Mouse (Mus musculus) liver, embryonic 14.5 days (tissue): ENCODE measurements at regions not wholly inside any gene's neighbourhood (a gene's known extent, or its start where the extent isn't known, plus 50 kb on each side); places are given as distances from the start of the nearest gene placed in this dataset.
"Not testable (repeated sequence)": the region's sequence is repeated elsewhere in the genome, so short reads cannot be mapped to it uniquely, and the experiment has no call there.

Source experiments
- ATAC-seq: fragments of 200-750 bp; cut with Nextera tagmentation; 2 replicates; pipeline ENCODE4 v1.8.0; 2017; ENCODE audit warnings: moderate number of reproducible peaks, mild to moderate bottlenecking, moderate library complexity; ENCODE audit not compliant: insufficient read depth
- DNase-seq, 3 experiments: peaks; one replicate each; pipeline ENCODE4 v3.0.0-alpha.2; 2012 to 2013; ENCODE audit warnings: low read depth in 3 of 3, low spot score in 3 of 3
- H3K27ac ChIP-seq: fragments of 300-500 bp; sonication (generic); 2 replicates; pipeline ENCODE4 v1.5.1; 2014; ENCODE audit warnings: moderate library complexity, mild to moderate bottlenecking, control low read depth, inconsistent platforms
- H3K27me3 ChIP-seq: fragments of 300-500 bp; sonication (generic); 2 replicates; pipeline ENCODE4 v1.6.1; 2014; ENCODE audit warnings: mild to moderate bottlenecking, low read length, moderate library complexity; ENCODE audit not compliant: control insufficient read depth, insufficient read depth
- H3K36me3 ChIP-seq: fragments of 300-500 bp; sonication (generic); replicated peaks from 2 replicates; pipeline ENCODE4 v1.6.1; 2014; ENCODE audit warnings: low read depth; ENCODE audit not compliant: control insufficient read depth, insufficient read depth
- H3K4me1 ChIP-seq, 2 experiments: fragments of 200-500 bp in 1 of 2; fragments of 300-500 bp in 1 of 2; sonication (generic) in 1 of 2; replicated peaks; 2 replicates each; pipeline ENCODE4 v1.6.1; 2012 to 2014; ENCODE audit warnings: antibody characterized with exemption in 1 of 2, inconsistent platforms in 1 of 2, low read length in 1 of 2; ENCODE audit not compliant: control insufficient read depth in 2 of 2, insufficient read depth in 2 of 2
- H3K4me2 ChIP-seq: fragments of 300-500 bp; sonication (generic); 2 replicates; pipeline ENCODE4 v1.6.1; 2014; ENCODE audit warnings: low read depth, mild to moderate bottlenecking, control low read depth, moderate library complexity
- H3K4me3 ChIP-seq, 2 experiments: fragments of 200-500 bp in 1 of 2; fragments of 300-500 bp in 1 of 2; sonication (generic) in 1 of 2; 2 replicates each; pipeline ENCODE4 v1.5.1; 2012 to 2014; ENCODE audit warnings: low read depth in 2 of 2, low read length in 2 of 2, mild to moderate bottlenecking in 2 of 2, control low read depth in 1 of 2, inconsistent platforms in 1 of 2, moderate library complexity in 1 of 2; ENCODE audit not compliant: insufficient read depth in 1 of 2
- H3K9ac ChIP-seq: fragments of 300-500 bp; sonication (generic); replicated peaks from 2 replicates; pipeline ENCODE4 v1.6.1; 2014; ENCODE audit warnings: mild to moderate bottlenecking, control low read depth, moderate library complexity
- H3K9me3 ChIP-seq: fragments of 300-500 bp; sonication (generic); 2 replicates; pipeline ENCODE4 v1.6.1; 2016; ENCODE audit warnings: low read length, mixed read lengths; ENCODE audit not compliant: control insufficient read depth
- CTCF ChIP-seq: IDR thresholded peaks from 2 replicates; pipeline ENCODE4 v1.5.1; 2016; ENCODE audit warnings: antibody characterized with exemption, low read depth, control low read depth
- EP300 ChIP-seq: IDR thresholded peaks from 2 replicates; pipeline ENCODE4 v1.6.1; 2016; ENCODE audit warnings: antibody characterized with exemption, low read depth
- WGBS: fragments of 180-500 bp; shearing (Covaris S2); extraction: QIAGEN DNeasy Blood & Tissue Kit; methylation state at CpG from one replicate; pipeline ENCODE4 v1.1.7; 2014; ENCODE audit not compliant: insufficient replicate concordance; 5-methylcytosine and 5-hydroxymethylcytosine counted together

DNA sequence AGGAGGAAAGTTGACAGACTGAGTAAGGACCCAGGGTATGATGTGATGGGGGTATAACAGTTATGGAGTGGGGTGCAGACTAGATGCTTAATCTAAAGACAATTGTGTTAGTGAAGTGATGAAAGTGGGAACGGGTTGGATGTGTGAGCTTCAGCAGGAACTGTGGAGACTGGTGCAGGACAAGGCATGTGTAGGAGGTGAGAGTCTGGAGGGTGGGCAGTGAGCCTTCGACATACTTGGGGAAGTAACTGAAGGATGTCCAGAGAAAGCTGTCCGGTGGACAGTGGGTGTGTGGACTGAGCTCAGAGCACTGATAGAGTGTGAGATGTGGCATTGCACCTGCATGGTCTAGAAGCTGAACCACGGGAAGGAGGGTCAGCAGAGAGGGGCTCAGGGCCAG, 97.7 kb downstream of the Fam43a start:
- Histone ChIP-seq H3K4me2 (no peak overlapping the region), H3K36me3 (no peaks in the 10 kb centered on the region), H3K27ac (no peak overlapping the region), H3K9me3 (no peaks in the 10 kb centered on the region), H3K4me3 (no peak overlapping the region), H3K27me3 (no peaks in the 10 kb centered on the region), H3K9ac (no peak overlapping the region), H3K4me1 (no peaks in the 10 kb centered on the region)
- 61% methylated on average over 4 of the region's 4 CpGs for WGBS
- ATAC-seq (no peak), DNase-seq (no peak)
- no peak for TF ChIP-seq EP300
- TF ChIP-seq CTCF, result no peak

DNA sequence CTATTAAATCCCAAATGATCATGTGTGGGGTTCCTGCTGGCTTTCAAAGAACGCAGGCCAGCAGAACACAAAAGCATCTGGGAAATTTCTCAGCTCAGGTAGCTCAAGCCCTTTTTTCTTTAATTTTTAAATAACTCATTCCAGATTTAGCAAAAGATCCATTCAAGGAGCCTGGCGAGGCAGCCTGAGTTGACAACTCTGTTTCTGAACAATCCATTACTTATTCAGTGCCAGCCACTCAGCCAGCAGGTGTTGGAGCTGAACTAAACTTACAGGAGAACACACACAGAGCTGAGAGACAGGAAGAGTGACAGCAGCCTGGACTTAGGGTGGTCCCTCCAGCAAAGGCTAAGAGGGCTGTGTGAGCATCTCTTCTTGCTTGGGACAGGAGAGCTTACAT, 98.3 kb downstream of the Fam43a start:
- no peaks in the 10 kb centered on the region for H3K4me1 ChIP-seq
- TF ChIP-seq EP300 (no peak), CTCF (no peak)
- no peak overlapping the region for H3K4me2 ChIP-seq
- no peaks in the 10 kb centered on the region for H3K9me3 ChIP-seq
- DNase-seq (no peak), ATAC-seq (no peak)
- H3K27ac ChIP-seq, result no peak overlapping the region
- no peak overlapping the region for H3K4me3 ChIP-seq
- H3K36me3 ChIP-seq, result no peaks in the 10 kb centered on the region
- H3K9ac ChIP-seq, result no peak overlapping the region
- 57% methylated on average over 2 of the region's 2 CpGs for WGBS
- H3K27me3 ChIP-seq, result no peaks in the 10 kb centered on the region

DNA sequence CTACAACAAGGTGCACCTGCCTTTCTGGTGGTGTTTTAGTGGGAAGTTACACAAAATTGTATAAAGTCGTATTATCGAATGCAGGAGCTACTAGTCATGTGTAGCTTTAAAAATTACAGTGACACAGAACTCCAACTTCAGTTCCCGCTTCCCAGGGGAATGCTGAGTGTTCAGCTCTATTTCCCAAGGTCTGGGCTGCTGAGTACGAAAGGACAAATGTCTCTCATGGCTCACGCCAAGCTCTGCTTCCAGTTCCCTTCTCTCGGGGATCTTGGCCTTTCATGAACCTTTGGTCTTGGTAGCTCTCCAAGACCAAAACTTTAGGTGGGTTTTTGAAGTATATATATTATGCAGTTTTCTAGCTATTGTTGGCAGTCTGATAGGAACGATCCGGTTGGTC, 104.3 kb downstream of the Fam43a start:
- Histone ChIP-seq H3K4me2 (no peak overlapping the region), H3K4me1 (no peaks in the 10 kb centered on the region), H3K36me3 (no peaks in the 10 kb centered on the region), H3K9ac (no peak overlapping the region), H3K4me3 (no peak overlapping the region), H3K27me3 (no peaks in the 10 kb centered on the region), H3K27ac (no peak overlapping the region), H3K9me3 (no peaks in the 10 kb centered on the region)
- ATAC-seq (no peak), DNase-seq (no peak)
- TF ChIP-seq CTCF (no peak), EP300 (no peak)
- WGBS, result 70% methylated on average over 8 of the region's 8 CpGs

DNA sequence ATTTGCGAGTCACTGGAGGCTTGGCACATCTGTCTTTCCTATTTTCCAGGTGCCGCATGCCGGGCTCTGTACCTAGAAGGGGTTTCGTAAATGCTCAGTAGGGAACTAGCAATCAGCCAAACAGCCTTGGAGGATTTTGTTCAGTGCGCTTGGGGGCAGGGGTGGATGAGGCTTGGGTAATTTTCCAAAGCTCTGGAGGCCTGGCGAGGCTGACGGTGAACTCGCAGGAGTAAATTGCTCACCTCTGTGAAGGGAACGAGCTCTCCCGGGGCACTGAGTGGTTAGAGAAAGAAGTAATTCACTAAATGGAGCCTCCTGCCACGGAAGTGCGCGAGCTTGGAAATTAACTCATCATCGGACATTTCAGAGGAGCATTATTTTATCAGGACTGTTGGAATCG, 110.0 kb downstream of the Fam43a start:
- H3K4me1 ChIP-seq, result no peaks in the 10 kb centered on the region
- H3K27ac ChIP-seq, result no peak overlapping the region
- no peak for ATAC-seq
- H3K9ac ChIP-seq, result no peak overlapping the region
- no peak for DNase-seq
- H3K27me3 ChIP-seq, result no peaks in the 10 kb centered on the region
- no peak overlapping the region for H3K4me3 ChIP-seq
- TF ChIP-seq CTCF (no peak), EP300 (no peak)
- 75% methylated on average over 15 of the region's 15 CpGs for WGBS
- no peaks in the 10 kb centered on the region for H3K9me3 ChIP-seq
- H3K36me3 ChIP-seq, result no peaks in the 10 kb centered on the region
- no peak overlapping the region for H3K4me2 ChIP-seq

DNA sequence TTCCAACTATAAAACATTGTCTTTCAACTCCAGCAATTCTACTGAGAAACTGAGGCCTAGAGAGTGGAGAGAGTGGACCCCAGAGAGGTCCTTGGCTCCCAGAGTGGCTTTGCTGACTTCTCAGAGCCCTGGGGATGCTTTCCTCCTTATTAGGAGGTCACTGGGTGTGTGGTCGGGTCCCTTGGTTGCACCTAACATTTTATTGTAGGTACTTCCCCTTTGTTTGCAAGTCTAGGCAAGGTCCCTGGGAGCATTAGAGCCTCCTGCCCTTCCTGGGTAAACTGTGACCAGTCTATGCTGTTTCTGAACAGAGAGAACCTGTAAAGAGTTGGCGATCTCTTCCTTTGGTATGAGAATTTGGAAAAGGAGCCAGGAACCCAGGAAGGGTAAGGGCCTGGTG, 110.5 kb downstream of the Fam43a start:
- ATAC-seq (no peak), DNase-seq (no peak)
- TF ChIP-seq EP300 (no peak), CTCF (no peak)
- 50% methylated on average over 2 of the region's 2 CpGs for WGBS
- H3K4me3 ChIP-seq, result no peak overlapping the region
- no peaks in the 10 kb centered on the region for H3K36me3 ChIP-seq
- H3K4me1 ChIP-seq, result no peaks in the 10 kb centered on the region
- no peaks in the 10 kb centered on the region for H3K9me3 ChIP-seq
- H3K27me3 ChIP-seq, result no peaks in the 10 kb centered on the region
- no peak overlapping the region for H3K9ac ChIP-seq
- H3K4me2 ChIP-seq, result no peak overlapping the region
- no peak overlapping the region for H3K27ac ChIP-seq

DNA sequence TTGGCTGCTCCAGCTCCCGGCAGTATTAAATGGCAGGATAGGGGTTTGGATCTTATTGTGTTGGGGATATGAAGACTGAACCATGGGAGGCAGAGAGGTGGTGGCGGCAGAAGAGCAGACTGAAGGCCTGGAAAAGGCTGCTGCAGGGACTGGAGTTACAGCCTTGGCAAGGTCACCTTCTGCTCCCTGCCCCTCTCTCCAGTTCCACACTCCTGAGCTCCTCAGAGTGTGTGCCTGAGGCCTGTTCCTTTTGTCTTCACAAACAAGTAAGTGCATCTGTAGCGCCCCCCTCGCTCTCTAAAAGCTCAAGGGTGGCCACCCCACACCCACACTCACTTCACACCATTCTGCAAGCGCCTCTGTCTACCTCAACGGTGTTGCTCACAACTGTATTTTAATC, 113.0 kb downstream of the Fam43a start:
- ATAC-seq (no peak), DNase-seq (no peak)
- Histone ChIP-seq H3K4me3 (no peak overlapping the region), H3K36me3 (no peaks in the 10 kb centered on the region), H3K9ac (no peak overlapping the region), H3K4me1 (no peaks in the 10 kb centered on the region), H3K27me3 (no peaks in the 10 kb centered on the region), H3K27ac (no peak overlapping the region), H3K9me3 (no peaks in the 10 kb centered on the region), H3K4me2 (no peak overlapping the region)
- WGBS, result 76% methylated on average over 6 of the region's 6 CpGs
- no peak for TF ChIP-seq CTCF
- no peak for TF ChIP-seq EP300

DNA sequence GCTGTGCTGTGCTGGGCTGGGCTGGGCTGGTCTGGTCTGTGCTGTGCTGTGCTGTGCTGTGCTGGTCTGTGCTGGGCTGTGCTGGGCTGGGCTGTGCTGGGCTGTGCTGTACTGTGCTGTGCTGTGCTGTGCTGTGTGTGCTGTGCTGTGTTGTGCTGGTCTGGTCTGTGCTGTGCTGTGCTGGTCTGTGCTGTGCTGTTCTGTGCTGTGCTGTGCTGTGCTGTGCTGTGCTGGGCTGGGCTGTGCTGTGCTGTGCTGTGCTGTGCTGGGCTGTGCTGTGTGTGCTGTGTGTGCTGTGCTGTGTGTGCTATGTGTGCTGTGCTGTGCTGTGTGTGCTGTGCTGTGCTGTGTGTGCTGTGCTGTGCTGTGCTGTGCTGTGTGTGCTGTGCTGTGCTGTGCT, 118.1 kb downstream of the Fam43a start:
- ATAC-seq, DNase-seq, H3K4me3 ChIP-seq, H3K27ac ChIP-seq, H3K9ac ChIP-seq, H3K36me3 ChIP-seq, H3K4me1 ChIP-seq, H3K9me3 ChIP-seq, H3K4me2 ChIP-seq, H3K27me3 ChIP-seq: not testable (repeated sequence)
